Mouse (Mus musculus) midbrain, embryonic 11.5 days (tissue): ENCODE data around the gene Zc3h7b. TPM values are rescaled to one million over a fixed set of nuclear protein-coding genes. Genes with fewer than 3 reads are reported as not detected.
"Not testable (repeated sequence)": the region's sequence is repeated elsewhere in the genome, so short reads cannot be mapped to it uniquely, and the experiment has no call there.

Source experiments
- ATAC-seq: fragments of 200-750 bp; cut with Nextera tagmentation; 2 replicates; pipeline ENCODE4 v1.8.0; 2017; ENCODE audit warnings: moderate TSS enrichment, moderate library complexity; ENCODE audit not compliant: low FRiP score
- DNase-seq: peaks from one replicate; pipeline ENCODE4 v3.0.0; 2015; ENCODE audit warnings: low spot score; ENCODE audit errors: missing footprints
- H3K27ac ChIP-seq: fragments of 300-500 bp; sonication (generic); 2 replicates; pipeline ENCODE4 v1.5.1; 2014; ENCODE audit warnings: low read depth, low read length
- H3K27me3 ChIP-seq: fragments of 300-500 bp; sonication (generic); 2 replicates; pipeline ENCODE4 v1.6.1; 2014; ENCODE audit warnings: mild to moderate bottlenecking, low read length, moderate library complexity, mixed read lengths; ENCODE audit not compliant: control insufficient read depth, insufficient read depth
- H3K36me3 ChIP-seq: fragments of 300-500 bp; sonication (generic); 2 replicates; pipeline ENCODE4 v1.6.1; 2014; ENCODE audit warnings: mild to moderate bottlenecking, low read length, moderate library complexity, mixed read lengths; ENCODE audit not compliant: control insufficient read depth, insufficient read depth
- H3K4me1 ChIP-seq: fragments of 300-500 bp; sonication (generic); 2 replicates; pipeline ENCODE4 v1.6.1; 2014; ENCODE audit warnings: low read length; ENCODE audit not compliant: control insufficient read depth, insufficient read depth
- H3K4me2 ChIP-seq: fragments of 300-500 bp; sonication (generic); 2 replicates; pipeline ENCODE4 v1.6.1; 2014; ENCODE audit warnings: mild to moderate bottlenecking, moderate library complexity
- H3K4me3 ChIP-seq: fragments of 300-500 bp; sonication (generic); 2 replicates; pipeline ENCODE4 v1.5.1; 2014; ENCODE audit warnings: low read depth, low read length
- H3K9ac ChIP-seq: fragments of 300-500 bp; sonication (generic); 2 replicates; pipeline ENCODE4 v1.6.1; 2014; ENCODE audit warnings: low read length
- H3K9me3 ChIP-seq: fragments of 300-500 bp; sonication (generic); 2 replicates; pipeline ENCODE4 v1.6.1; 2016; ENCODE audit warnings: low read length; ENCODE audit not compliant: control insufficient read depth
- WGBS: fragments of 180-500 bp; shearing (Covaris S2); extraction: QIAGEN DNeasy Blood & Tissue Kit; methylation state at CpG from one replicate; pipeline ENCODE4 v1.1.7; 2014; 5-methylcytosine and 5-hydroxymethylcytosine counted together
- polyA plus RNA-seq: library from polyadenylated mRNA; unstranded; fragments of >200 nt; fragmentation: Nextera tagmentation; extraction: Ambion mirVana; gene quantifications from 2 replicates; pipeline ENCODE4 v1.2.1, GENCODE M21; 2014

The Zc3h7b gene
- polyA plus RNA-seq: 34.3 and 35.0 TPM in 2 replicates

DNA sequence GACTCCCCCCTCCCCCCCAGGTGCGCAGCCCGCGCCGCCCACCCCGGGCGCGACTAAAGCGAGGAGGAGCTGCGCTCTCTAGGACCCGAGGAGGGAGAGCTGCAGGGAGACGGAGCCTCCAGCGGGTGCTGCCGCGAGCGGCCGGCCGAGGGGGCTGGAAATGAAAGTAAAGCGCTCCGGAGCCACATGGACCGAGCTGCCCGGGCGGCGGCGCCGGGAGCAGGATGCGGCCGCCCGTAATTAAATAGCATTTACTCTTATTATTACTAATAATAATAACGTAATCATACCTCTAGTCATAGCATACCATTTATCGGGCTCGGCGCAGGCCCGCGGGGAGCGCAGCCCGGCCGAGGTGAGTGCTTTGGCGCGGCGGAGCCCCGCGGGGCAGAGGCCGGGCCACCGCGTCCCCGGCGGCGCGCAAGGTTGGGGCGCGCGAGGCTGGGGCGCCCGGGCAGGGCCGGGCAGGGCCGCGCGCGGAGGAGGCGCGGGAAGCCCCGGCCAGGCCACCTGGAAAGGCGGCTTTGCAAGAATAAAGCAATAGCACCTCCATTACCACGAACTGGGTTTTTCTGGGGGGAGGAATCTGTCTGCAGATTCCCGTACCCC, at the start of gene Zc3h7b, which contains the start of gene Rangap1:
Zc3h7b (plus strand) TSS at position 66 of the 609 bp plus-strand sequence.
Rangap1 (minus strand) TSS at position 539 of the 609 bp plus-strand sequence.
- Histone ChIP-seq H3K4me3 (peak within 1 kb of the TSS; percentile 91), H3K36me3 (no peaks in the 10 kb centered on the region), H3K27me3 (no peaks in the 10 kb centered on the region), H3K4me2 (peak within 1 kb of the TSS; percentile 85), H3K9me3 (no peaks in the 10 kb centered on the region), H3K4me1 (peaks cover 12% of the 10 kb centered on the region), H3K9ac (peak within 1 kb of the TSS; percentile 99), H3K27ac (peak within 1 kb of the TSS; percentile 88)
- WGBS: under 1% methylated on average over 63 of the region's 65 CpGs
- peak; percentile 96 for DNase-seq
- peak; percentile 80 for ATAC-seq

DNA sequence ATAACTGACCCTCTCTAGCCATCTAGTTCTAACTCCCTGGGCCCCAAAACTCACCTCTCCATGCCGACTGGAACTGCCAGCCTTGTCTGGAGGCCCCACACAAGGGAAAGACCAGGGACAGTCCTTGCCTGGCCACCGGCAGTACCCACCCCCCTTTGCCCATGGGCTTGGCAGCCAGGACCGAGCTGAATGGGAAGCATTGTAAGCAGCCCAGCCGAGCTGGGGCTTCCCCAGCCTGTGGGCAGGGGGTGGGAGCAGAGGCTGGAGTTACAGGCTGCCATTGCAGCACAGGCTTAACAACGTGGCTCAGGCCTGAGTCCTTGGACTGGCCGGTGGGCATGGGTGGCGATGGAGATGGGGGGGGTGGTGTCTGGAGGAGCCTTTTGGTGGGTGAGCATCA, 47.7 kb upstream of the Zc3h7b start, which contains the start of gene Chadl:
Chadl (minus strand) TSS at position 113 of the 400 bp plus-strand sequence.
- Histone ChIP-seq H3K27me3 (peaks cover 29% of the 10 kb centered on the region), H3K9me3 (no peaks in the 10 kb centered on the region), H3K27ac (no peak within 1 kb of the TSS), H3K4me2 (no peak within 1 kb of the TSS), H3K4me1 (peaks cover 11% of the 10 kb centered on the region), H3K36me3 (no peaks in the 10 kb centered on the region), H3K9ac (no peak within 1 kb of the TSS), H3K4me3 (no peak within 1 kb of the TSS)
- ATAC-seq (no peak), DNase-seq (no peak)
- WGBS: 72% methylated on average over 7 of the region's 7 CpGs

DNA sequence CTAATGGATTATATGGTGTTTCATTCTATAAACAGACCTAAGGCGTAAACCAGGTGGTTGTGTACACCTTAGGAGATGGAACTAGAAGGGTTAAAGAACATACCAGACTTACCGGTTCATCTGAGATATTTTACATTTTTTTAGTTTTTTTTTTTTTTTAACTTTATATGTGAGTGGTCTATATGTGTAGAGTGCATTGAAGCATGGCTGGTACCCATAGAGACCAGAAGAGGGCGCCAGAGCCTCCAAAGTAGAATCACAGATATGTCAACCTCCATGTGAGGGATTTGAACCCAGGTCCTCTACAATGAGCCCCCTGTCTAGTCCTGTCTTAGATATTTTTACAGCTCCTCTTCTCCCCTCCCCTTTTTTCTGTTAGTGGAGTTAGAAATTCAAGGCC, 47.0 kb upstream of the Zc3h7b start:
- H3K4me2 ChIP-seq: no peak overlapping the region
- H3K27me3 ChIP-seq: peaks cover 22% of the 10 kb centered on the region
- no peaks in the 10 kb centered on the region for H3K9me3 ChIP-seq
- ATAC-seq: no peak
- H3K36me3 ChIP-seq: no peaks in the 10 kb centered on the region
- H3K27ac ChIP-seq: no peak overlapping the region
- peaks cover 11% of the 10 kb centered on the region for H3K4me1 ChIP-seq
- no peak overlapping the region for H3K9ac ChIP-seq
- 59% methylated on average over 3 of the region's 3 CpGs for WGBS
- H3K4me3 ChIP-seq: no peak overlapping the region
- DNase-seq: no peak

DNA sequence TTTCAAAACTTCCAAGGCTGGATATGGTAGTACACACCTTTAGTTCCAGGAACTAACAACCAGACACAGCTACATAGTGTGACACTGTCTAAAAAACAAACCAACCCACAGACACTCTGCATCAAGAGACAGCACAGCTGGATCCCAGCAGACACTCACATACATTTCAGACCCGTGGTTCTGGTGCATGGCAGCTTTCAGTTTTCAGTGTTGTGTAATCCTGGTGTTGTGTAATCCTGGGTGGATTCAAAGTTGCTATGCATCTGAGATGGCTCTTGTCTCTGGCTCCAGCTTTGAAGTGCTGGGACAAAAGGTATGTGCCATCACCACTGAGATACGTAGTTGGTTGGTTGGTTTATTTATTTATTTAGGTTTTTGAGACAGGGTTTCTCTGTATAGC, 46.3 kb upstream of the Zc3h7b start:
- Histone ChIP-seq H3K4me3 (no peak overlapping the region), H3K27me3 (peaks cover 16% of the 10 kb centered on the region), H3K27ac (no peak overlapping the region), H3K4me1 (peaks cover 8% of the 10 kb centered on the region), H3K9me3 (no peaks in the 10 kb centered on the region), H3K36me3 (no peaks in the 10 kb centered on the region), H3K9ac (no peak overlapping the region), H3K4me2 (no peak overlapping the region)
- no peak for ATAC-seq
- 78% methylated on average over 2 of the region's 2 CpGs for WGBS
- DNase-seq: no peak

DNA sequence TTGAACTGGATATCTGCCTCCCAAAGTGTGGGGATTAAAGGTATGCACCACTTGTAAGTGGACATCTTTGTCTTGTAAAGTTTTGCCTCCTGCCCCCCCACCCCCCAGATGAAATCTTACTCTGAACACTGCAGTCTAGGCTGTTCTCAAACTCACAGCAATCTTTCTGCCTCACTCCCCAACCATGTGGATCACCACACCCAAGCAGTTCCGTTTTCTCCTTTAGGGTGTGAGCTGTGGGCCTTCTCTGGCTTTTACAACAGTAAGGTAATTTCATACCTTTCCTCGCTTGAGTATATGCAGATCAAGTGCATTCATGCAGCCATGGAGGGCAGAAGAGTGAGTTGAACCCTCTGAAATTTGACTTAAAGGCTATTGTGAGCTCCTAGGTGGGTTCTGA, 44.7 kb upstream of the Zc3h7b start:
- no peaks in the 10 kb centered on the region for H3K4me1 ChIP-seq
- no peak overlapping the region for H3K27ac ChIP-seq
- H3K4me3 ChIP-seq: no peak overlapping the region
- no peak for DNase-seq
- no peaks in the 10 kb centered on the region for H3K9me3 ChIP-seq
- no peaks in the 10 kb centered on the region; the same call in none of the 2 replicates for H3K27me3 ChIP-seq
- H3K4me2 ChIP-seq: no peak overlapping the region
- no peak for ATAC-seq
- H3K9ac ChIP-seq: no peak overlapping the region
- WGBS: 70% methylated on average over 2 of the region's 2 CpGs
- H3K36me3 ChIP-seq: peaks cover 10% of the 10 kb centered on the region

DNA sequence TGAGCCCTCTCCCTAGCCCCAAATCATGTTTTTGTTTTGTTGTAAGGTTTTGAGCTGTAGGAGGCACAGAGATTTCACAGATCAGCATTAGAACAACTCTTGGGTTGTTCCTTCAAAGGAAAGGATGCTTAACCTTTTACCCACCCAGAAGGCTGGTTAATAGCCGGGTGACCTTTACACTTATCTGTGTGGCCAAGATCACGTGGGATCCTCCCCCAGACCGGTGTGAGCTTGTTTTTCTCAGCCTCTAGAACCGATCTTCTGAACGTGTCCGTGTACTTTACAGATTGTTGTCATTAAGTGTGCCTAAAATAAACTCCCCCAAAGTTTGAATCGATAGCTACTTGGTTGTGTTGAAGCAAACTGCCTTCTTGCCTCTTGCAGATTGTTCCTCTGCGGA, 44.3 kb upstream of the Zc3h7b start:
- H3K36me3 ChIP-seq: peaks cover 15% of the 10 kb centered on the region
- no peak overlapping the region for H3K4me2 ChIP-seq
- H3K9me3 ChIP-seq: no peaks in the 10 kb centered on the region
- no peak overlapping the region for H3K9ac ChIP-seq
- DNase-seq (no peak), ATAC-seq (no peak)
- 87% methylated on average over 8 of the region's 8 CpGs for WGBS
- no peak overlapping the region for H3K4me3 ChIP-seq
- no peaks in the 10 kb centered on the region for H3K4me1 ChIP-seq
- H3K27me3 ChIP-seq: no peaks in the 10 kb centered on the region; the same call in none of the 2 replicates
- H3K27ac ChIP-seq: no peak overlapping the region

DNA sequence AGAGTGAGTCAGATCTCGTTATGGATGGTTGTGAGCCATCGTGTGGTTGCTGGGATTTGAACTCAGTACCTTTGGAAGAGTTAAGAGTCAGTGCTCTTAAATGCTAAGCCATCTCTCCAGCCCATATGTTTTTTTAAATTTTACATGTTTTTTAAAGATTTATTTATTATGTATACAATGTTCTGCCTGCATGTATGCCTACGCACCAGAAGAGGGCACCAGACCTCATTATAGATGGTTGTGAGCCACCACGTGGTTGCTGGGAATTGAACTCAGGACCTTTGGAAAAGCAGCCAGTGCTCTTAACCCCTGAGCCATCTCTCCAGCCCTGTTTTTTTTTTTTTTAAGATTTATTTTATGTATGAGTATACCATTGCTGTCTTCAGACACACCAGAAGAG, 43.5 kb upstream of the Zc3h7b start:
- 75% methylated on average over 4 of the region's 4 CpGs for whole genome bisulfite sequencing
- H3K4me1 ChIP-seq, ATAC-seq, DNase-seq, H3K9me3 ChIP-seq, H3K27ac ChIP-seq, H3K27me3 ChIP-seq, H3K4me3 ChIP-seq, H3K9ac ChIP-seq, H3K4me2 ChIP-seq: not testable (repeated sequence)
- H3K36me3 ChIP-seq: peaks cover 18% of the 10 kb centered on the region

DNA sequence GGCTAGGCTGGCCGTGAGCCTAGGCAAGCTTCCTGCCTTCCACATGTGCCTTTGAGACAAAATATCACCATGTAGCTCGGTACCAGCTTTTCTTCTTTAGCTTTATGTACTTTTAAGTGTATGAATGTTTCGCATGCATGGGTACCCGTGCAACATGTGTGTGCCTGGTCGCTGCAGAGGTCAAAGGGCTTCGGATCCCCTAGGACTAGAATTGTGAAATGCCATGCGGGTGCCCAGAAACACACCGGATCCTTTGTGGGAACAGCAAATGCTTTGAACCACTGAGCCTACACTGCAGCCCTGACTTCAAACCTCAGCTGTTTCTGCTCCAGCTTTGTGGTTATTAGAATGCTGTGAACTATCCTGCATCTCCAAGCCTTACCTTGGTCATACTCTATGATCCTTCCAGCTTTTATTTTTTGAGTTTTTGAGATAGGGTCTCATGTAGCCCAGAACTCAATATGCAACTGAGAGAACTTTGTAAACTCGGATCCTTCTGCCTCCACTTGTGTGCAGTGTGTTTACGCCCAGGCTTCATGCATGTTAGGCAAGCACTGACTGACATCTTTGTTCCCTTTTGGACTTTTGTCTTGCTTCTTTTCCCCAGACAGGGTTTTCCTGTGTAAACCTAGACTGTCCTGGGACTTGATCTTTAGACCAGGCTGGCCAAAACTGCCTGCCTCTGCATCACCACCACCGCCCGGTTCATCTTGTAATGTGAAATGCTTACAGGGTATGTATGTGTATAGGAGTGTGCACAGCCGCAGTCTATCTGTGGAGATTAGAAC, 42.4 kb upstream of the Zc3h7b start:
- no peak overlapping the region for H3K27ac ChIP-seq
- DNase-seq (no peak), ATAC-seq (no peak)
- H3K9ac ChIP-seq: no peak overlapping the region
- H3K4me2 ChIP-seq: no peak overlapping the region
- H3K36me3 ChIP-seq: peaks cover 23% of the 10 kb centered on the region
- no peaks in the 10 kb centered on the region for H3K9me3 ChIP-seq
- H3K4me1 ChIP-seq: no peaks in the 10 kb centered on the region
- no peak overlapping the region for H3K4me3 ChIP-seq
- no peaks in the 10 kb centered on the region for H3K27me3 ChIP-seq
- whole genome bisulfite sequencing: 92% methylated on average over 13 of the region's 13 CpGs

DNA sequence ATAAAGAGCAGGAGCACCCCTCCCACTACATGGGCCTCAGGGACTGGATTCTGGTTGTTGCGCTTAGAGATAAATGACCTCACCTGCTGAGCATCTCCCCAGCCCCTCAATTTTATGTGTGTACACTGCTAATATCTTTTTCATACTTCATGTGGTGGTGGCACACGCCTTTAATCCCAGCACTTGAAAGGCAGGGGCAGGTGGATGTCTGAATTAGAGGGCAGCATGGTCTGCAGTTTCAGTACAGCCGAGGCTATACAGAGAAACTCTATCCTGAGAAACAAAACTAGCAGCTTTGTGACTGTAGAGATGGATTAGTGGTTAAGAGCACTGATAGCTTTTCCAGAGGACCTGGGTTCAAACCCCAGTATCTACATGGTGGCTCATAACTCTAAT, 41.8 kb upstream of the Zc3h7b start:
- Histone ChIP-seq H3K4me1 (no peaks in the 10 kb centered on the region), H3K36me3 (peaks cover 23% of the 10 kb centered on the region), H3K9ac (no peak overlapping the region), H3K4me2 (no peak overlapping the region), H3K27ac (no peak overlapping the region), H3K4me3 (no peak overlapping the region), H3K27me3 (no peaks in the 10 kb centered on the region), H3K9me3 (no peaks in the 10 kb centered on the region)
- ATAC-seq (no peak), DNase-seq (no peak)
- 93% methylated on average over 3 of the region's 3 CpGs for WGBS
